12 mouse cellular contexts compared by ENCODE assay signal in the genomic region with DNA sequence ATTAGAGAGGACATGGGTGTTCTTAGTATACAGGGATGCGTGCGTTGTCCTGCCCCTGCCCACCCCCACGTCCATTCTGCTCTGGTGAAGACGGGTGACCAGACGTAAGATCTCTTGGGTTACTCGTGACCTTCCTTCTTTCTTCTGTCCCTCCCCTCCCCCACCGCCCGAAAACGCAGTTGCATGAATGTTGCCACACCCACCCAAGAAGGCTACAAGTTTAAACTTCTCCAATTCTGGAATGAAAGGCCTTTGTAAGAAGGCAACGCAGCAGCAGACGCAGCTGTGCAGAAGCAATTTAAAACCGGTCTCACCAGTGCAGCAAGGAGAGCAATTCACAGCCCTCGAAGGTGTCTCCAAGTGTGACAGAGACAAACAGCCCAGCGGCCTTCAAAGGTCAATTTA. TPM values are rescaled to one million over a fixed set of nuclear protein-coding genes. Genes with fewer than 3 reads are reported as not detected.
A peak's percentile ranks its signal among the peaks of the same experiment; 100 is the strongest.
DNase-seq lines count a peak whose midpoint lies in the region; ATAC-seq and TF ChIP-seq lines count a peak whose summit lies in the region.
"Had no signal": no experiment of that assay in that cellular context is flagged by ENCODE, and none has a peak within 500 bp of the region (broad histone marks: within the 10 kb centered on the region; RNA-seq: fewer than 3 reads in every experiment).

No protein-coding gene starts in this region.

- H3K9me3 ChIP-seq in lung, embryonic 15.5 days: no peaks in the 10 kb centered on the region
- no peaks in the 10 kb centered on the region for H3K9me3 ChIP-seq in forebrain, embryonic 16.5 days (ENCODE audit: control insufficient read depth, low read length)

- no peak overlapping the region for H3K9ac ChIP-seq in lung, embryonic 15.5 days
- no peak overlapping the region for H3K9ac ChIP-seq in forebrain, embryonic 16.5 days (replicated peaks; ENCODE audit: low read depth, low read length)

- H3K27ac ChIP-seq in lung, embryonic 15.5 days: peak overlapping the region; percentile 47; the same call in 1 of the 2 replicates
- no peak overlapping the region for H3K27ac ChIP-seq in forebrain, embryonic 16.5 days (ENCODE audit: low read length)

- peak; percentile 62 for ATAC-seq in lung, embryonic 15.5 days (ENCODE audit: borderline replicate concordance, extremely low read depth, low FRiP score, low TSS enrichment)
- no peak for ATAC-seq in forebrain, embryonic 16.5 days
- ATAC-seq: midbrain, embryonic 16.5 days had no signal

- H3K36me3 ChIP-seq in lung, embryonic 15.5 days: no peaks in the 10 kb centered on the region
- H3K36me3 ChIP-seq in forebrain, embryonic 16.5 days (ENCODE audit: control insufficient read depth, insufficient read depth): no peaks in the 10 kb centered on the region

- H3K4me1 ChIP-seq in lung, adult 2 months (ENCODE audit: control insufficient read depth, insufficient read depth, low read length): peaks cover 7% of the 10 kb centered on the region
- 0 out of 2 replicates have a peak, but pooled peaks cover 15% of the 10 kb centered on the region for H3K4me1 ChIP-seq in lung, embryonic 15.5 days
- H3K4me1 ChIP-seq in forebrain, embryonic 16.5 days (replicated peaks; ENCODE audit: control insufficient read depth, insufficient read depth, low read length): no peaks in the 10 kb centered on the region

- no peaks in the 10 kb centered on the region for H3K27me3 ChIP-seq in lung, embryonic 15.5 days
- no peaks in the 10 kb centered on the region for H3K27me3 ChIP-seq in forebrain, embryonic 16.5 days (replicated peaks; ENCODE audit: control insufficient read depth, insufficient read depth, low read length)

- no peak overlapping the region for H3K4me3 ChIP-seq in lung, adult 2 months (replicated peaks; ENCODE audit: extremely low read depth, low read depth, low read length)
- H3K4me3 ChIP-seq in lung, embryonic 15.5 days: no peak overlapping the region
- no peak overlapping the region for H3K4me3 ChIP-seq in forebrain, embryonic 16.5 days (replicated peaks; ENCODE audit: low read length)

- WGBS in lung, adult 2 months: 45% methylated on average over 14 of the region's 14 CpGs
- 46% methylated on average over 14 of the region's 14 CpGs for WGBS in lung, embryonic 15.5 days
- WGBS in forebrain, embryonic 16.5 days: 84% methylated on average over 14 of the region's 14 CpGs

- peak overlapping the region; percentile 39 for H3K4me2 ChIP-seq in lung, embryonic 15.5 days
- no peak overlapping the region for H3K4me2 ChIP-seq in forebrain, embryonic 16.5 days (ENCODE audit: low read length)

- TF ChIP-seq POLR2A in lung, adult 2 months (IDR thresholded peaks at IDR 0.05; ENCODE audit: borderline replicate concordance, extremely low read depth, low read depth, low read length): no peak

- TF ChIP-seq CTCF in lung, adult 2 months (IDR thresholded peaks at IDR 0.05; ENCODE audit: insufficient read depth, low read length): no peak

- peak; percentile 51 to 74 for DNase-seq in lung, adult 18-20 months
- no peak for DNase-seq in lung, adult 2 months
- DNase-seq in hindlimb bud, embryonic 11.5 days (ENCODE audit: extremely low spot score, low read depth, low spot score): peak; percentile 18
- DNase-seq in testis, postnatal 14 days (ENCODE audit: low spot score): peak; percentile 65
- no peak for DNase-seq in adrenal gland, adult 18-20 months (ENCODE audit: low spot score in 2 of 2)
- DNase-seq in heart, postnatal 4 days: no peak
- DNase-seq: adrenal gland, postnatal 36 days; retina, postnatal 1 day; thymus, adult 2 months had no signal

RNA-seq across cellular contexts. Expression of a gene that starts 16.0 kb away (rescaled TPM):
- 0.92 and 1.5 TPM in 2 replicates for polyA plus RNA-seq in lung, adult 2 months (2012; rRNA removed)
- polyA plus RNA-seq in lung, embryonic 15.5 days (2015; fragmentation: Nextera tagmentation; extraction: Ambion mirVana): 0.39 and 0.55 TPM in 2 replicates
- total RNA-seq in adrenal gland, adult 18-20 months (2021): not detected
- polyA plus RNA-seq in forebrain, embryonic 16.5 days (2015; fragmentation: Nextera tagmentation; extraction: Ambion mirVana): 0.44 TPM in 1 of 2 replicates, not detected in the other
- not detected for total RNA-seq in heart, postnatal 4 days (2021)
- total RNA-seq: adrenal gland, postnatal 36 days had no signal

RNA-seq across cellular contexts. Expression of a gene that starts 40.1 kb away (rescaled TPM):
- polyA plus RNA-seq in lung, adult 2 months (2012; rRNA removed): 13.7 and 19.2 TPM in 2 replicates
- polyA plus RNA-seq in lung, embryonic 15.5 days (2015; fragmentation: Nextera tagmentation; extraction: Ambion mirVana): 9.7 and 10.2 TPM in 2 replicates
- 1 to 10 TPM; 7.8 to 8.5 TPM for total RNA-seq in adrenal gland, adult 18-20 months (2021)
- 7.8 and 9.6 TPM in 2 replicates for polyA plus RNA-seq in forebrain, embryonic 16.5 days (2015; fragmentation: Nextera tagmentation; extraction: Ambion mirVana)
- 1 to 10 TPM; 4.0 to 4.1 TPM for total RNA-seq in heart, postnatal 4 days (2021)

Comparison
In these comparisons a context has a peak if more than half of its experiments do, and no peak if none do; other contexts are left out.
1. DNase-seq: peak in lung, adult 18-20 months (2 of 2), hindlimb bud, embryonic 11.5 days (single experiment) and testis, postnatal 14 days (single experiment); none in lung, adult 2 months (single experiment), adrenal gland, adult 18-20 months (0 of 2) and heart, postnatal 4 days (single experiment).